Mouse (Mus musculus): ENCODE results near the gene Capza2.
"Not testable (repeated sequence)": the region's sequence is repeated elsewhere in the genome, so short reads cannot be mapped to it uniquely, and the experiment has no call there.

Gene Capza2

GRCm38 (mm10) chr6:17696321-17696734 is 60.3 kb downstream of the Capza2 start:
- in situ Hi-C loops (cut with MboI, MseI) = loop anchor here (10.0 kb wide), 1 partner anchor 968 kb away; no protein-coding TSS in a partner anchor

DNA sequence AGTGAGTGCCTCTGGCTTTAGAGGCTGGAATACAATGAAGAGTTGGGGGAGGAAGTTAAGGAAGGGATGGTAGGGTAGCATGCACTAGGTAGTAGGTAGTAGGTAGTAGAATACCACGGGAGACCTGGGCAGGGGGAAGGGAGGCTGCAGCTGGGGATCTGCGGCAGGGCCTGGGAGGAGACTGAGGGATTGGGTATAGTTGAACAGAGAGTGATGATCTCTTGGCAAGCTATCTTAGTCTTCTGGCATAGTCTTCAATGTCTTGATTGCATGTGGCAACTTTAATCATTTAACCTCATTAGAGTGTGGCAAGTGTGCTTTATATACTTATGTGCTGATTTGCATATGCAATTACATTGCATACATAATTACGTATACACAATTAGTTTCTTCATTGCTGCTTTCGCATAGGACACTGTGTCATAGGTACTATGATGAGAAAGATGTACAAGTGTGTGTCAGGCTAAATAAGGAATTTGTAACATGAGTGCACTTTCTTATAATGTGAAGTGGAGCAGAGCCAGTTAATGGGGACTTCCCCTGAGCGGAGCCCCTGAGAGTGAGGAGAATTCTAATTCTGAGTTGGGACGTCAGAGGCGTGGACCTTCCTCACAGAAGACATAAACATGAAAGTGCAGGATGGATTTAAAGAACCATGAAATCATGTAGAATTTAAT is 65.0 kb downstream of the Capza2 start:
- in situ Hi-C loops (cut with MboI, MseI) = no loop called here

GRCm38 (mm10) chr6:17704038-17704437 is 68.0 kb downstream of the Capza2 start:
- in situ Hi-C loops (cut with MboI, MseI) = not testable (repeated sequence)

GRCm38 (mm10) chr6:17705973-17706372 is 69.9 kb downstream of the Capza2 start:
- in situ Hi-C loops (cut with MboI, MseI) = no loop called here
